Mouse (Mus musculus): ENCODE results near the gene Rptor. TPM values are rescaled to one million over a fixed set of nuclear protein-coding genes. Genes with fewer than 3 reads are reported as not detected.

Gene Rptor
- polyA plus RNA-seq, 1 experiment from 2014 or later = 10.8 TPM

DNA sequence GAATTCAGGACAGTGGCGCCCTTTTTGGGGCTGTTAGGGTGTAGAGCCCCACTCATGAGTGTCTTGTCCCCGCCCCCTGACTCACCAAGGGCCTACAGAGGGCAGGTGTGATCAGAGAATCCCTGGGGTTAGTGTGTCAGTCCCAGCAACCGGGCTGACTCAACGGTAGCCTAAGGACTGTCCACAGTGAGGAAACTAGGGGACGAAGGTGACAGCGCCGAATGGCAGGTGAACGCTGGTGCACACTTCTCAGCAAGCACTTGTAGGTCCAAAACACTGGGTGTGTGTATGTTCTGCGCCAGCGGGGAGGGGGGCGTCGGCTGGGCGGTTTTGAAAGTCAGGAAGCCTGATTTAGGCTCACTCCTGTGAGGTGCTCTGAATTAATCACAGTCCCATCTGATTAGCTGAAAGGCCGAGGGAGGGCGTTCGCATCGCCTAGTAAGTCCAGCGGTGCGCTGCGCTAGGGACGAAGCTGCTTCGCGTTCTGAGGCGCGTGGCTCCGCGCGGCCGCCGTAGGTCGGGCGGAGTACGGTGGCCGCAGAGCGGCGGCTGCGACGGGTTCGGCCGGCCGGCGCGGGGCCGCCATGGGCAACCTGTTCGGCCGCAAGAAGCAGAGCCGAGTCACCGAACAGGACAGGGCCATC is 310.7 kb downstream of the Rptor start, which contains the start of gene Chmp6:
Chmp6 (plus strand) TSS at position 151 of the 644 bp plus-strand sequence.
- Histone ChIP-seq H3K4me1 (ENCODE audit: control insufficient read depth, insufficient read depth, low read length) (peaks cover 27% of the 10 kb centered on the region), H3K4me3 (replicated peaks; ENCODE audit: low read depth, low read length) (peak within 1 kb of the TSS; percentile 93), H3K36me3 (ENCODE audit: control insufficient read depth, insufficient read depth, low read length) (peaks cover 27% of the 10 kb centered on the region), H3K27ac (replicated peaks; ENCODE audit: low read depth, low read length) (peak within 1 kb of the TSS; percentile 78), H3K9me3 (ENCODE audit: control insufficient read depth, low read length) (no peaks in the 10 kb centered on the region), H3K9ac (replicated peaks; ENCODE audit: low read length) (peak within 1 kb of the TSS; percentile 91), H3K27me3 (ENCODE audit: control insufficient read depth, insufficient read depth, low read length) (no peaks in the 10 kb centered on the region), H3K4me2 (ENCODE audit: low read length) (peak within 1 kb of the TSS; percentile 99)
- peak; percentile 93 for DNase-seq
- ATAC-seq (ENCODE audit: low FRiP score, low TSS enrichment) = peak; percentile 68
- WGBS = 2% methylated on average over 48 of the region's 48 CpGs

DNA sequence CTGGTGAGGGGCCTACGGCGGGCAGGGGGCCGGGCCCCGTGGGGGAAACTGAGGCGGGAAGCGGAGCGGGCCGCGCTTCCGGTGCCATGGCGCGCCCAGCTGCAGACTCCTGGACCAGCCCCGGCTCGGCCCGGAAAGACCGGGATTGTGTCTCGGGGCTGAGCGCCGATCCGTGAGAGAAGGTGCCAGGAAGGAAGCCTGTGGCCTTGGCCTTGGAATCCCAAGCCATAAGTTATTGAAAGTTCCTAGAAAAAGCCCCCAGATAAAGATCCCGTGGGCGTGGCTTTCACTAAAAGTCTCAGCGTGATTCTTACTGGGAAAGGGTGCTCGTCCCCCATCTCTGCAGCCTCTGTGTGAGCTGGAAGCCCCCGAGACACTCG is 311.2 kb downstream of the Rptor start:
- no peaks in the 10 kb centered on the region for H3K9me3 ChIP-seq (ENCODE audit: control insufficient read depth, low read length)
- H3K9ac ChIP-seq (replicated peaks; ENCODE audit: low read length) = peak overlapping the region; percentile 91
- peak overlapping the region; percentile 99 for H3K4me2 ChIP-seq (ENCODE audit: low read length)
- H3K36me3 ChIP-seq (ENCODE audit: control insufficient read depth, insufficient read depth, low read length) = peaks cover 33% of the 10 kb centered on the region
- H3K4me3 ChIP-seq (replicated peaks; ENCODE audit: low read depth, low read length) = peak overlapping the region; percentile 93
- under 1% methylated on average over 26 of the region's 26 CpGs for WGBS
- H3K27me3 ChIP-seq (ENCODE audit: control insufficient read depth, insufficient read depth, low read length) = no peaks in the 10 kb centered on the region
- DNase-seq = no peak
- peaks cover 27% of the 10 kb centered on the region for H3K4me1 ChIP-seq (ENCODE audit: control insufficient read depth, insufficient read depth, low read length)
- no peak; the same call in 1 of the 2 replicates for ATAC-seq (ENCODE audit: low FRiP score, low TSS enrichment)
- H3K27ac ChIP-seq (replicated peaks; ENCODE audit: low read depth, low read length) = peak overlapping the region; percentile 78

DNA sequence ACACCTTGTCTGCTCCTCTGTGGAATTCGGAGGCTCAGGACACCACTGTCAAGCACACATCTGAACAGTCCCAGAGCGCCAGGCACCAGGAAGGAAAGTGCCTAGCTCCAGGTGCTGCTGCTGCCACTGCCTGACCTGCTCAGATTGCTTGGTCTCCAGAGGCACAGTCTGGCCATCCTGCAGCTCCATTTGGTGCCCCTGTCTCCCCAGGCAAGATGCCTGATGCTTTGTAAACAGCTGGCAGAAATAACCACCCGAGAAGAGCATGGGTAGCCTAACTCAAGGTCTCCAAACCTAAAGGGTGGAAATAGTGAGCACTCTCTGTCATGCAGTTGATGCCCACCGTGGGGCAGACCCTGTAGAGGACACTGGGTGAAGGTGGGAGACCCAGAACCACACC is 311.7 kb downstream of the Rptor start:
- WGBS = 27% methylated on average over 4 of the region's 4 CpGs

DNA sequence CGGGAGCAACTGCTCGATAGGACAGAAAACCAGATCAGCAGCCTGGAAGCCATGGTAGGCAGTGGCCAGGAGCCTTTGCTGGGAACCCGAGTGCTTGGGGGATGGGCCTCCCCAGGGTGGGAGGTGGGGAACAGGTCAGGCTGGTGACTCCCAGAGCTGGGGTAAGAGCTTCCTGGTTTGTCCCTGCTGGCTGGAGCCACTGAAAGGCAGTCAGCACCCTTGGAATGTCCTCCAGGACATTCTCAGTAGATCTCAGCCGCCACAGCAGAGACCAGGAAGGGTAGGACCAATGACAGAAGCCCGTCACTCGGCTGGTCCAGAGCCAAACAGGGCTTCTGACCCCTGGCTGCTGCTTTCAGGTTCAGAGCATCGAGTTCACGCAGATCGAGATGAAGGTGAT is 313.0 kb downstream of the Rptor start:
- 94% methylated on average over 9 of the region's 9 CpGs for WGBS
- H3K36me3 ChIP-seq (ENCODE audit: control insufficient read depth, insufficient read depth, low read length) = peaks cover 44% of the 10 kb centered on the region
- H3K4me2 ChIP-seq (ENCODE audit: low read length) = no peak overlapping the region
- no peaks in the 10 kb centered on the region for H3K9me3 ChIP-seq (ENCODE audit: control insufficient read depth, low read length)
- no peak overlapping the region for H3K4me3 ChIP-seq (replicated peaks; ENCODE audit: low read depth, low read length)
- H3K27me3 ChIP-seq (ENCODE audit: control insufficient read depth, insufficient read depth, low read length) = no peaks in the 10 kb centered on the region
- H3K4me1 ChIP-seq (ENCODE audit: control insufficient read depth, insufficient read depth, low read length) = peaks cover 22% of the 10 kb centered on the region
- no peak for DNase-seq
- H3K9ac ChIP-seq (replicated peaks; ENCODE audit: low read length) = peak overlapping the region; percentile 26; the same call in 1 of the 2 replicates
- no peak overlapping the region for H3K27ac ChIP-seq (replicated peaks; ENCODE audit: low read depth, low read length)
- ATAC-seq (ENCODE audit: low FRiP score, low TSS enrichment) = no peak

More for the DNA sequence above, 311.7 kb downstream of the Rptor start:
- peaks cover 37% of the 10 kb centered on the region for H3K36me3 ChIP-seq (ENCODE audit: control insufficient read depth, insufficient read depth, low read length)
- peak overlapping the region; percentile 93 for H3K4me3 ChIP-seq (replicated peaks; ENCODE audit: low read depth, low read length)
- no peaks in the 10 kb centered on the region for H3K27me3 ChIP-seq (ENCODE audit: control insufficient read depth, insufficient read depth, low read length)
- no peaks in the 10 kb centered on the region for H3K9me3 ChIP-seq (ENCODE audit: control insufficient read depth, low read length)
- DNase-seq = no peak
- H3K4me2 ChIP-seq (ENCODE audit: low read length) = peak overlapping the region; percentile 99
- H3K27ac ChIP-seq (replicated peaks; ENCODE audit: low read depth, low read length) = peak overlapping the region; percentile 78
- H3K4me1 ChIP-seq (ENCODE audit: control insufficient read depth, insufficient read depth, low read length) = peaks cover 27% of the 10 kb centered on the region
- no peak for ATAC-seq (ENCODE audit: low FRiP score, low TSS enrichment)
- H3K9ac ChIP-seq (replicated peaks; ENCODE audit: low read length) = peak overlapping the region; percentile 91

DNA sequence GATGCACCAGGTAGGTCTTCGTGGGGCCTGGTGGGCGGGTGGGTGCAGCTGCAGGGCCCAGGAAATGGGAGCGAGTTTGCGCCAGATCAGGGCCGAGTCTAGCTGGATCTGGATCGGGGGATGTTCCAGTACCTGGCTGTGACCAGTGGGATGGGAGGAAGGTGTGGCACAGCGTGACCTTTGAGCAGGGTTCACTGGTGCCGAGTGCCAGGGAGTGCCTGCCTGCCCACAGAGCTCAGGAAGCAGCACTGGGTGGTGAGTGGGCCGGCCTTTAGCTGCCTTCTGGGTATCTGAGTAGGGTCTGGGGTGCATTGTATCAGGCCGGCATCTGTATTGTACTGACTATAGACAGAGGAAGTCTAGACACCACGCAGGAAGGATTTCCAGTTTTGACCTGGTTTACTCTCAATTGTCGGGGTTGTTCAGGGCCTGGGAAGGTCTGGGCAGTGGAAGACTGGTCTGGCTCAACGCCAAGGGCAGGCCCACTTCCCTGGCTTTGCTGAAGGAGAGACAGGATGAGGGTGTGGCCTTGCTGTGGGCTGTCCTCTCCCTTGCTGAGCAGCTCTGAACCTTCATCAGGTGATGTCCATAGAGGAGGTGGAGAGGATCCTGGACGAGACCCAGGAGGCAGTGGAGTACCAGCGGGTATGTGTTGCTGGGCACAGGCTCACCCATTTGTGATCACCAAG is 313.5 kb downstream of the Rptor start:
- H3K9ac ChIP-seq (replicated peaks; ENCODE audit: low read length) = no peak overlapping the region
- H3K4me1 ChIP-seq (ENCODE audit: control insufficient read depth, insufficient read depth, low read length) = peaks cover 22% of the 10 kb centered on the region
- 93% methylated on average over 15 of the region's 15 CpGs for WGBS
- no peaks in the 10 kb centered on the region for H3K9me3 ChIP-seq (ENCODE audit: control insufficient read depth, low read length)
- H3K27ac ChIP-seq (replicated peaks; ENCODE audit: low read depth, low read length) = 0 out of 2 replicates have a peak overlapping the region, but pooled peaks have one; percentile 20
- H3K4me3 ChIP-seq (replicated peaks; ENCODE audit: low read depth, low read length) = no peak overlapping the region
- peaks cover 44% of the 10 kb centered on the region for H3K36me3 ChIP-seq (ENCODE audit: control insufficient read depth, insufficient read depth, low read length)
- no peak overlapping the region for H3K4me2 ChIP-seq (ENCODE audit: low read length)
- H3K27me3 ChIP-seq (ENCODE audit: control insufficient read depth, insufficient read depth, low read length) = no peaks in the 10 kb centered on the region
- no peak for DNase-seq
- no peak for ATAC-seq (ENCODE audit: low FRiP score, low TSS enrichment)

DNA sequence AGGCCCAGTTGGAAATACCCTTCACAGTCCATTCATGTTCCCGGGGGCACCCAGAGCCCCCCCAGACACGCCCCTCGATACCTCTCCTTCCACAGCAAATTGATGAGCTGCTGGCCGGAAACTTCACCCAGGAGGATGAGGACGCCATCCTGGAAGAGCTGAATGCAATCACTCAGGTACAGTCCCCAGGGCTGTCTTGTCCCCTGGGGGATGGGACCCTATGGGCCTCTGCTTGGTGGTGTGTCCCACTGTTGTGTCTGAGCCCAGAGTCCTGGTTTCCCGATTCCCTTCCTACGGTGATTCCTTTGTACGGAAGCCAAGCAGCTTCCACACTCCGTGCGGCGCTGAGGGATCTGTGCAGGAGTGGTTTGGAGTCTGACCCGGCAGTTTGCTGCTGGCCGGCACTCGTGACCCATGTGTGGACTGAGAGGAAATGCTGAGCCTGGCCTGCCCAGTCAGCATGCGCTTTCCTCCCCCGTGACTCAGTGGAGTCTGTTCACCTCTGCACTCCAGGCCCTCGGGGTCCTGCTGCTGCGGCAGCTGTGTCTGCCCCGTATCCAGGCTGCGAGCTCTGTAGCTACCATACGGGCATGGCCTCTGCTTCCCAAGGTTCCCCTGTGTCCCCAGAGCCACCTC is 314.2 kb downstream of the Rptor start:
- Histone ChIP-seq H3K9me3 (ENCODE audit: control insufficient read depth, low read length) (no peaks in the 10 kb centered on the region), H3K4me2 (ENCODE audit: low read length) (no peak overlapping the region), H3K9ac (replicated peaks; ENCODE audit: low read length) (no peak overlapping the region), H3K27ac (replicated peaks; ENCODE audit: low read depth, low read length) (no peak overlapping the region), H3K4me3 (replicated peaks; ENCODE audit: low read depth, low read length) (no peak overlapping the region), H3K27me3 (ENCODE audit: control insufficient read depth, insufficient read depth, low read length) (no peaks in the 10 kb centered on the region), H3K36me3 (ENCODE audit: control insufficient read depth, insufficient read depth, low read length) (peaks cover 44% of the 10 kb centered on the region), H3K4me1 (ENCODE audit: control insufficient read depth, insufficient read depth, low read length) (peaks cover 22% of the 10 kb centered on the region)
- WGBS = 93% methylated on average over 21 of the region's 21 CpGs
- no peak for ATAC-seq (ENCODE audit: low FRiP score, low TSS enrichment)
- no peak for DNase-seq

DNA sequence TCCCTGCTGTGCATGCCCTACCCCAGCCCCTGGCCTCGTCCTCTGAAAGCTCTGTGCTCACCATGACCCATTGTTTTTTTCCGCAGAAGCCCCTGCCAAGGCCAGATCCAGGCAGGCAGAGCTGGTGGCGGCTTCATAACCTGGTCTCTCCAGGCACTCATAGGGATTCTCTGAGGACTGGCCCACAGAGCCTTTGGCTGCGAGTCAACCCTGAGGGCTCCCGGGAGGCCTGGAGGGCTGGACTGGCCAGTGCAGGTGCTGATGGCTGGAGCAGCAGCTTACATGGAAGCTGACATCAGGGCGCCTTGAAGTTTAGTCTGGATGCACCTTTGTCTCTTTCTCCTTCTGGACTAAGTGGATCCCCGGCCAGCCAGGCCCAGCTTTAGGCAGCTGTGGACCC is 315.8 kb downstream of the Rptor start:
- Histone ChIP-seq H3K9ac (replicated peaks; ENCODE audit: low read length) (no peak overlapping the region), H3K4me1 (ENCODE audit: control insufficient read depth, insufficient read depth, low read length) (peaks cover 14% of the 10 kb centered on the region), H3K36me3 (ENCODE audit: control insufficient read depth, insufficient read depth, low read length) (peaks cover 44% of the 10 kb centered on the region), H3K27me3 (ENCODE audit: control insufficient read depth, insufficient read depth, low read length) (no peaks in the 10 kb centered on the region), H3K9me3 (ENCODE audit: control insufficient read depth, low read length) (no peaks in the 10 kb centered on the region), H3K27ac (replicated peaks; ENCODE audit: low read depth, low read length) (no peak overlapping the region), H3K4me2 (ENCODE audit: low read length) (no peak overlapping the region), H3K4me3 (replicated peaks; ENCODE audit: low read depth, low read length) (no peak overlapping the region)
- 87% methylated on average over 7 of the region's 7 CpGs for WGBS
- ATAC-seq (ENCODE audit: low FRiP score, low TSS enrichment) (no peak), DNase-seq (no peak)

DNA sequence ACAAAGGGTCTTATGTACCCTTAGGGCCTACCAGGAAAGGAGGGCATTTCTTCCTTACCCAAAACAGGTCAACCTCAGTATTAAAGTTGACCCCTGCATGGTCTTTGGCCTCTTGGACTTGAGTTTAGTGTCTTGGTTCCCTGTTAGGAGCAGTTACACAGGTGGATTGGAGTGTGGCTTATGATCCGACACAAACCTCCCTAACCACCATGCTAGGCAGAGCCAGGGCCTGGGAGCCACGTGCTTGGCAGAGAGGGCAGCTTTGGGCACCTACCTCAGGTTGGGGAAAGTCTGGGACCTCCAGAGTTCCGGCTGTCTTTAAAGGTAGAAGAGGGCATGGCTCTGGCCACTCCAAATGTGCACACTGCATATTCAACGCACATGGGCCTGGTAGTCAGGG is 316.7 kb downstream of the Rptor start:
- no peak overlapping the region for H3K27ac ChIP-seq (replicated peaks; ENCODE audit: low read depth, low read length)
- ATAC-seq (ENCODE audit: low FRiP score, low TSS enrichment) (no peak), DNase-seq (no peak)
- peaks cover 44% of the 10 kb centered on the region for H3K36me3 ChIP-seq (ENCODE audit: control insufficient read depth, insufficient read depth, low read length)
- 94% methylated on average over 4 of the region's 4 CpGs for WGBS
- no peak overlapping the region for H3K4me2 ChIP-seq (ENCODE audit: low read length)
- H3K27me3 ChIP-seq (ENCODE audit: control insufficient read depth, insufficient read depth, low read length) = no peaks in the 10 kb centered on the region
- no peaks in the 10 kb centered on the region for H3K9me3 ChIP-seq (ENCODE audit: control insufficient read depth, low read length)
- H3K4me1 ChIP-seq (ENCODE audit: control insufficient read depth, insufficient read depth, low read length) = peaks cover 11% of the 10 kb centered on the region
- no peak overlapping the region for H3K4me3 ChIP-seq (replicated peaks; ENCODE audit: low read depth, low read length)
- H3K9ac ChIP-seq (replicated peaks; ENCODE audit: low read length) = no peak overlapping the region

Measured in midbrain, embryonic 14.5 days (tissue).